Mouse (Mus musculus): ENCODE measurements around the gene Slc35b1. TPM values are rescaled to one million over a fixed set of nuclear protein-coding genes. Genes with fewer than 3 reads are reported as not detected.
A peak's percentile ranks its signal among the peaks of the same experiment; 100 is the strongest.

Gene Slc35b1
- 10 to 100 TPM; 48.8 to 53.9 TPM for total RNA-seq (2021)
- long read RNA-seq, experiment 1, transcript Slc35b1-202 (9 exons, 1,299 nt): minor isoform, 23 of 104 reads
- long read RNA-seq, experiment 1, transcript Slc35b1-201 (9 exons, 1,523 nt): major isoform, 70 of 104 reads
- long read RNA-seq, experiment 1, partial matches to known transcripts: 6 of 104 reads
- long read RNA-seq, experiment 1, other reads (novel, unspliced or antisense): 5 of 104 reads
- long read RNA-seq, experiment 2, transcript Slc35b1-201 (9 exons, 1,523 nt): major isoform, 18 of 41 reads
- long read RNA-seq, experiment 2, transcript Slc35b1-202 (9 exons, 1,299 nt): minor isoform, 15 of 41 reads
- long read RNA-seq, experiment 2, partial matches to known transcripts: 3 of 41 reads
- long read RNA-seq, experiment 2, other reads (novel, unspliced or antisense): 5 of 41 reads

- peak; percentile 91 for DNase-seq
Measured at GRCm38 (mm10) chr11:95384319-95384972, at the start of gene Slc35b1. Gene Slc35b1, plus strand, starts transcription at chr11:95384692.

DNA sequence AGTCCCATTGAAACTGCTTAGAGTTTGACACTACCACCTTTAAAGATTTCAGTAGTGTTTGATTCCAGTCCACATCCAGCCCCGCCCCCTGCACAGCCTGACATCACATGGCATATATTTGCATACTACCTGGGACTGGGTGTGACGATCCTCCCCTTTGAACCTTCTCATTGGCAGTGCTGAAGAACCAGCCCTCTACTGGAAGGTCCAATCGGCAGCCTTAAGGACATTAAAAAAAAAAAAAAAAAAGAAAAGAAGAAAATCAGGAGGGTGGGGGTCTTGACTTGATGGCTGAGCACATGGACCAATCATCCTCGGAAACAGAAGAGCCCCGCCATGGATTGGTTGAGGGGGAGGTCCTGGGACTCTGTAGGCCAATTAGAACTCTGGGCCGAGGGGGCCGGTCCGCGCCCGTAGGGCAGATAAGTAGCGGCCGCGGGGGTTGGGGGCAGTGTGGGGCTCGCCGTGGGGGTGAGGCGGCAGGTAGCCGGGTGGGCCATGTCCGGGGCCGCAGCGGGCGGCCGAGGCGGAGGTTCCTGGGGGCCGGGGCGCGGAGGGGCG is 47.8 kb upstream of the Slc35b1 start, which contains the start of gene Fam117a:
TSS of gene Fam117a (plus strand) at position 451 of the 561 bp plus-strand sequence.
- DNase-seq: peak; percentile 91

GRCm38 (mm10) chr11:95337129-95337813 is 47.2 kb upstream of the Slc35b1 start:
- DNase-seq: peak; percentile 72

GRCm38 (mm10) chr11:95337846-95338342 is 46.6 kb upstream of the Slc35b1 start:
- no peak for DNase-seq

DNA sequence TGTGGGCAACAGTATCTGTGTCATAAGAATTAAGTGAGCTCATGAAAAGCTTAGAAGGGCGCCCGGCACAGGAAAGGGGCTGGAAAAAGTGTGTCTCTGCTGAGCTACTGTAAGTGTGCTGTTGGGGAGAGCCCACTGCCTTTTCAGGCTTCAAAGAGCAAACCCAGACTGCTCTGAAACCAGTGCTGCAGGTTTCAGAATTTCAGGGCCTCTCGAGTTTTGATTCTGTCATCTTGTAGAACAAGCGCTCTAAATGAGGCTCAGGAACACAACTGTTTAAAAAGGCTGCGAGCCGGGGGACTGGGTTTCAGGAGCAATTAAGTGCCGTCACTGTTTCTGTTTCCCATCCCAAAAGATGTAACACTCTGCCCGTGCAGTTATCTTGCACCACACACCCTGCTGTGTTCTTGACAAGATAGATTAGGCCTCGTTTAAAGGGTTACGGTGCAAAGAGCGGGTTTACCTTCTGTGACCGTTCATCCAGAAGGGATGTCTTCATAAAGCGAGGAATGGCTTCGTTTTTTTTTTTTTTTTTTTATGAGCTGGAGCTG is 44.9 kb upstream of the Slc35b1 start:
- DNase-seq: no peak

- no peak for DNase-seq
Measured at GRCm38 (mm10) chr11:95340259-95340658, 44.2 kb upstream of the Slc35b1 start.

DNA sequence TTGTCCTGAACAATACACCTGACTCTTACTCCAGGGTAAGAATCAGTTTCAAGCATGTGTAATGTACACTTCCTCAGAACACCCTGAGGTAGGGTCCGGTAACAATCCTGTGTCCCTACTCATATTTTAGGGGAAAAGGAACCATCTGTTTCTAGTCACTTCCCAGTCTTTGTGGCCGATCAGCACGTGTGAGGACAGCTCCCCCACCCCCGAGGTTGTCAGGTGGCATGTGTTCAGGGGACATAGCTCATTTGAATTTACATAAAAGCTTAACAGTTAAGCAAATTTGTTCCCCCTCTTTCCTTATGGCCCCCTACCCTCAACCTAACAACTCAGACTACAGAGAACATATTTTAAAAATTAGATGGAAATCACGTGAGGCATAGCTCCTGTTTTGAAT is 43.8 kb upstream of the Slc35b1 start:
- DNase-seq: no peak

GRCm38 (mm10) chr11:95343180-95343579 is 41.3 kb upstream of the Slc35b1 start:
- no peak for DNase-seq

DNA sequence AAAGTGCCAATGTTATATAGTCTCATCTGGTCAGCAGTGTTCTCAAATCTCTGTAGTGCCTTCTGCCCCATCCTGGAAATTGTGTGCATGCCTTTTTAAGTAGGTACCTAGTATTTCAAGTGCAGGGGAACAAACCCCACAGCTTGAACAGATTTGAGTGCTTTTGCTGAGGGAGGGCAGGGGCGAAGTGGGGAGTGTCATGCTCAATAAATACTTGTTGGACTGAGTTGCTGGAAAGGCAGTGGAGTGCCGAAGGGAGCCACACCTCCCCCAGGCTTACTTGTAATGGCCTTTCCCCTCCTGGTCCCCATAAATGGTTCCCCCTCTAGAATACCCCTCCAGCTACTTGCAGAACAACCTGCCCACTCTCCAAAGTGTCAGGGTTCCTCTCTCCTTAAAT is 40.3 kb upstream of the Slc35b1 start:
- DNase-seq: no peak

DNA sequence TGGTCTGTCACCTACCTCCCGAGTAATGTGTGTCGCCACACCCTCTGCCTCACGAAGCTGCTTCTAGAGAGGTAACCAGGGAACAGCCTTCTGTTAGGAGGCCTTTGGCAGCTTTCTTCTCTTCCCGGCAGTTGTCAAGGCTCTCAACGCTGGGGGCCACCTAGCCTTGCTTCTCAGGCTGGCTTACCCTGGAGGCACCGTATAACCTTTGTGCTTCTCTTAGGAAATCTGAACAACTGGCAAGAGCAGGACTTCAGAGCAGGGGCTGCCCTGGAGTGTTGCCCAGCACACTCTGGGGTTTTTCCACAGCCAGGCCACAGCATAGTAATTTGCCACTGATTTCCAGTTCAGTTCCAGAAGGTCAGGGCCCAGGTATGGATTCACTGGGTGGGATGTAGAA is 34.2 kb upstream of the Slc35b1 start:
- DNase-seq: peak; percentile 71

- DNase-seq: no peak
Measured at GRCm38 (mm10) chr11:95350960-95351359, 33.5 kb upstream of the Slc35b1 start.

DNA sequence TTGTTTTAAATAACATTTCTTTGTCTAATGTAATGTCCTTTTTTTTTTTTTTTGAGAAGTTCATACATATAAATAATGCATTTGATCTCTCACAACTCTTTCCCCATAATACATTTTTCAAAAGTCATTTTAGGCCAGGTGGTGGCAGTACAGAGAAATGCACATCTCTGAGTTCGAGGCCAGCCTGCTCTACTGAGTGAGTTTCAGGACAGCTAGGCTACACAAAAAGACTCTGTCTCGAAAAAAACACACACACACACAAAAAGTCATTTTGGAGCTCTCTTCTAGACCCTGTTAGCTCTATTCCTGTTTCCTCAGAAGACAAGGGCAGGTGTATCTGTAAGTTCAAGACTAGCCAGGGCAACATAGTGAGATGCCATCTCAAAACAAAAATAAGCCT is 31.8 kb upstream of the Slc35b1 start:
- no peak for DNase-seq

DNA sequence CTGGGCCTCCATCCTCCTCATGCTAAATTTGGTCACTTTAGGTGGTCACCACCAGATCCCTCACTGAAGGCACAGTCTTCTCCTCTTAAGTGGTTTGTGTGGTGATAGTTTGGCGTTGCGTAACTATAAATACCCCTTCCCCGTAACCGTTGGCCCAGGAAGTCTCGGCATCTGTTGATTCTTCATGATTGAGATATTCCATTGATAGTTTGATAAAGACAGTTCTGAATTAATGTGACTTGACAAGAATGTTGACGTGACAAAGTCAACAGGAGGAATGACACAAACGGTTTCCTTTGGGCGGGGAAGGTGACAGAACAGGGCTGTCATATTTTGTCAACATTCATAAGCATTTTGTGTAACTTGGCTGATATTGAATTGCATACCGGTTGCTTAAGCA is 31.3 kb upstream of the Slc35b1 start:
- no peak for DNase-seq

GRCm38 (mm10) chr11:95354228-95354944 is 30.1 kb upstream of the Slc35b1 start:
- no peak for DNase-seq

GRCm38 (mm10) chr11:95354945-95355660 is 29.4 kb upstream of the Slc35b1 start:
- no peak for DNase-seq

- no peak for DNase-seq
Measured at GRCm38 (mm10) chr11:95355661-95356011, 28.9 kb upstream of the Slc35b1 start.

GRCm38 (mm10) chr11:95356039-95356438 is 28.5 kb upstream of the Slc35b1 start:
- no peak for DNase-seq

- DNase-seq: peak; percentile 81
Measured at GRCm38 (mm10) chr11:95356469-95357273, 27.8 kb upstream of the Slc35b1 start.

DNA sequence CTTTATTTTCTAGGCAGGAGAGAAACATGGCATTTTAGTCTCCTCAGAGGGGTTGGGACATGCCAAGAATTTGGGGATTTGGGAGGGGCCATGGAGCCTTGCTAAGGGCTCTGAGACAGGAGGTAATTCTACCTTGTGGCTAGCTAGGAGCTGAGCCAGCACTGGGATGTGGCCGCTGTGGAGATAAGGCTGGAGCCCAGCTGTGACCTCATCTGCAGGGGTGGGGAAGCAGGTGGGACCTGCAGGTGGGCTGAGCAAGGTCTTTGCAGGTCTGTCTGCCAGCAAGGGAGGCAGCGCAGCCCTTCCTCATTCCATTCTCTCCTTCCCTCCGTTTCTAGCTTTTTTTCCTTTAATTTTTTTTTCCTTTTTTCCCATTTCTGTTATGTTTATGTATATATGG is 26.2 kb upstream of the Slc35b1 start:
- no peak for DNase-seq

DNA sequence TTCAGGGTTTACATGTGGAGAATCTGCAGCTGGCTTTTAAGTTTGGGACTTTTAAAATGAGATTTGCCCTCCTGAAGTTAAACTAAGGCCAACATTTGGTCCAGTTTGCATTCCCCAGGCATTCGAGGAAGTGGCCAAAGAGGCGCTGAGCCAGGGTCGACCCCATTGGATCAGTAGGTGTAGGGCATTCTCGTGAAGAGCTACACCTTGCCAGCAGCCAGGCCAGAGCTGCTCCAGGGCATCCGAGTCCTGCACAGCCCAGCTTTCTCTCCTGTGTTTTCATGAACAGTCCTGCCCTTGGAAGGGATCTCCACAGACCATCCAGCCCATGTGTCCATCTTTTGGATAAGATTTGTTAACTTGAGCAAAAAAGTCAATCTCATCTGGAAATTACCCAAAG is 20.1 kb upstream of the Slc35b1 start:
- DNase-seq: no peak

Data from adrenal gland, postnatal 10 days (tissue).